Mouse (Mus musculus) lung, postnatal 0 days (tissue): ENCODE measurements around the gene Pramef8. TPM values are rescaled to one million over a fixed set of nuclear protein-coding genes. Genes with fewer than 3 reads are reported as not detected.
"Not testable (repeated sequence)": the region's sequence is repeated elsewhere in the genome, so short reads cannot be mapped to it uniquely, and the experiment has no call there.

ENCODE experiments used
- ATAC-seq: fragments of 200-750 bp; cut with Nextera tagmentation; 2 replicates; pipeline ENCODE4 v1.8.0; 2017; ENCODE audit warnings: moderate library complexity
- DNase-seq: peaks from one replicate; pipeline ENCODE4 v3.0.0-alpha.2; 2016; ENCODE audit warnings: low spot score
- H3K27ac ChIP-seq: fragments of 300-500 bp; sonication (generic); 2 replicates; pipeline ENCODE4 v1.5.1; 2014; ENCODE audit warnings: antibody characterized with exemption, mild to moderate bottlenecking, low read length, mixed read lengths
- H3K27me3 ChIP-seq: fragments of 300-500 bp; sonication (generic); replicated peaks from 2 replicates; pipeline ENCODE4 v1.6.1; 2014; ENCODE audit warnings: low read length, mixed read lengths; ENCODE audit not compliant: insufficient read depth
- H3K36me3 ChIP-seq: fragments of 300-500 bp; sonication (generic); 2 replicates; pipeline ENCODE4 v1.6.1; 2014; ENCODE audit warnings: low read length, mixed read lengths; ENCODE audit not compliant: insufficient read depth
- H3K4me1 ChIP-seq: fragments of 300-500 bp; sonication (generic); 2 replicates; pipeline ENCODE4 v1.6.1; 2014; ENCODE audit warnings: antibody characterized with exemption, low read depth, low read length, mixed read lengths; ENCODE audit not compliant: insufficient read depth
- H3K4me2 ChIP-seq: fragments of 300-500 bp; sonication (generic); replicated peaks from 2 replicates; pipeline ENCODE4 v1.6.1; 2014; ENCODE audit warnings: low read depth, mild to moderate bottlenecking, low read length, moderate library complexity, mixed read lengths
- H3K4me3 ChIP-seq: fragments of 300-500 bp; sonication (generic); 2 replicates; pipeline ENCODE4 v1.5.1; 2014; ENCODE audit warnings: low read depth, low read length
- H3K9ac ChIP-seq: fragments of 300-500 bp; sonication (generic); replicated peaks from 2 replicates; pipeline ENCODE4 v1.6.1; 2014; ENCODE audit warnings: low read depth, mild to moderate bottlenecking
- H3K9me3 ChIP-seq: fragments of 300-500 bp; sonication (generic); 2 replicates; pipeline ENCODE4 v1.6.1; 2016; ENCODE audit warnings: low read length, mixed read lengths
- CTCF ChIP-seq: IDR thresholded peaks from 2 replicates; pipeline ENCODE4 v1.5.1; 2016; ENCODE audit warnings: antibody characterized with exemption, mild to moderate bottlenecking
- EP300 ChIP-seq: IDR thresholded peaks from 2 replicates; pipeline ENCODE4 v1.6.1; 2016; ENCODE audit warnings: antibody characterized with exemption, mild to moderate bottlenecking, control low read depth
- WGBS: fragments of 180-500 bp; shearing (Covaris S2); extraction: QIAGEN DNeasy Blood & Tissue Kit; methylation state at CpG from one replicate; pipeline ENCODE4 v1.1.7; 2014; 5-methylcytosine and 5-hydroxymethylcytosine counted together
- polyA plus RNA-seq: library from polyadenylated mRNA; unstranded; fragments of >200 nt; fragmentation: Nextera tagmentation; extraction: Ambion mirVana; gene quantifications from 2 replicates; pipeline ENCODE4 v1.2.1, GENCODE M21; 2015

Pramef8 gene
- polyA plus RNA-seq, 1 experiment from 2014 or later = 9.2 TPM

DNA sequence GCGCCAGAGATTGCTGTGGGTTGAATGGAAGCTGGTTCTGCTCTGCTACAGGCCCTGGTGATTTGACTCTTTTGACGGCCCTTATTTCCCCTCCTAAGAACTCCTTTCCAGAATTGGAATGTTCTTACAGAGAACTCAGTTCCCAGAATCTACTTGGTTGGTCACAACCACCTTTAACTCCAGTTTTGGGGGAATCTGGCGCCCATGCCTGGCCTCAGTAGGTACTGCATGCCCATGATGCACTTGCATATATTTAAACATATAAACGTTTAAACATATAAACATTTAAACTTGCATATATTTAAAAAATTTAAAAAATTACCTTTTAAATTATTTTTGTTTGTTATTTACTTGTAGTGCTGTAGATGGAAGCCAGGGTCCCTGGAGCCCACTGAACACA, 28.6 kb upstream of the Pramef8 start:
- Histone ChIP-seq H3K4me1 (no peaks in the 10 kb centered on the region), H3K9me3 (no peaks in the 10 kb centered on the region), H3K9ac (no peak overlapping the region), H3K27me3 (no peaks in the 10 kb centered on the region), H3K36me3 (no peaks in the 10 kb centered on the region), H3K4me3 (no peak overlapping the region), H3K27ac (no peak overlapping the region), H3K4me2 (no peak overlapping the region)
- WGBS = 36% methylated on average over 4 of the region's 4 CpGs
- ATAC-seq = no peak
- DNase-seq = no peak
- TF ChIP-seq CTCF (peak; percentile 52), EP300 (no peak)

GRCm38 (mm10) chr4:143388955-143389702, 23.1 kb upstream of the Pramef8 start:
- Histone ChIP-seq H3K9me3 (no peaks in the 10 kb centered on the region), H3K9ac (no peak overlapping the region), H3K36me3 (no peaks in the 10 kb centered on the region), H3K4me3 (peak overlapping the region; percentile 30), H3K4me2 (peak overlapping the region; percentile 53), H3K27me3 (no peaks in the 10 kb centered on the region), H3K27ac (no peak overlapping the region), H3K4me1 (no peaks in the 10 kb centered on the region)
- DNase-seq (peak; percentile 62), ATAC-seq (peak; percentile 79)
- TF ChIP-seq CTCF (peak; percentile 59), EP300 (no peak)
- WGBS = 8% methylated on average over 34 of the region's 43 CpGs

- no peaks in the 10 kb centered on the region for H3K4me1 ChIP-seq
- ATAC-seq (no peak), DNase-seq (no peak)
- WGBS = 79% methylated on average over 26 of the region's 26 CpGs
- H3K27me3 ChIP-seq = no peaks in the 10 kb centered on the region
- H3K36me3 ChIP-seq = no peaks in the 10 kb centered on the region
- no peak within 1 kb of the TSS for H3K4me2 ChIP-seq
- H3K9me3 ChIP-seq = no peaks in the 10 kb centered on the region
- no peak within 1 kb of the TSS for H3K27ac ChIP-seq
- H3K9ac ChIP-seq = no peak within 1 kb of the TSS
- TF ChIP-seq EP300 (no peak), CTCF (no peak)
- H3K4me3 ChIP-seq = no peak within 1 kb of the TSS
These were observed 18.0 kb upstream of the Pramef8 start, which contains the start of gene Pramel1 for GRCm38 (mm10) chr4:143394181-143394580. Pramel1 (plus strand) TSS chr4:143394428.

GRCm38 (mm10) chr4:143411566-143412218, 534 bp upstream of the Pramef8 start:
- Histone ChIP-seq H3K27ac (peak overlapping the region; percentile 90), H3K4me2 (peak overlapping the region; percentile 48), H3K9ac (peak overlapping the region; percentile 62)

DNA sequence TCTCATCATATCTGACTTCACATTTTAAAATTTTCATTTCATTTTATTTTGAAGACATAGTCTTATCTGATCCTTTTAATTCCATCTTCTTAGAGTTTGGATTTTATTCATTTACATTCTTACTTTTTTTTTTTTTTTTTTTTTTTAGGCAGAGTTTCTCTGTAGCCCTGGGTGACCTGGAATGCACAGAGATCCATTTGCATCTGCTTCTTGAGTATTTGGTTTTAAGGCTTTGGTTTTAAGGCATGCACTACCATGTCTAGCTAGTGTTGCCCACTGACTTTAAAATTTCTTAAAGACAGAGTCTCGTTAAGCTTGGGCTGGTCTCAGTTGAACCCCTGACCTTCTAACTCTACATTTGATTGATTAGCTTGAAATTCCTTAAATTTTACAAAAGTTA, 1.4 kb downstream of the Pramef8 start:
- Histone ChIP-seq H3K27me3 (no peaks in the 10 kb centered on the region), H3K4me3 (no peak overlapping the region), H3K9me3 (no peaks in the 10 kb centered on the region), H3K9ac (no peak overlapping the region), H3K4me1 (peaks cover 5% of the 10 kb centered on the region; the same call in 1 of the 2 replicates), H3K36me3 (peaks cover 29% of the 10 kb centered on the region), H3K27ac (no peak overlapping the region), H3K4me2 (no peak overlapping the region)
- ATAC-seq (no peak), DNase-seq (no peak)
- 95% methylated on average over 1 of the region's 1 CpGs for WGBS
- TF ChIP-seq CTCF (no peak), EP300 (no peak)

More at GRCm38 (mm10) chr4:143411566-143412218, 534 bp upstream of the Pramef8 start:
- no peak for TF ChIP-seq CTCF
- TF ChIP-seq EP300 = no peak
- peak overlapping the region; percentile 65 for H3K4me3 ChIP-seq
- peaks cover 10% of the 10 kb centered on the region; the same call in 1 of the 2 replicates for H3K36me3 ChIP-seq
- 65% methylated on average over 5 of the region's 5 CpGs for WGBS
- no peaks in the 10 kb centered on the region for H3K27me3 ChIP-seq
- peak; percentile 57 for DNase-seq
- ATAC-seq = no peak
- H3K4me1 ChIP-seq = peaks cover 5% of the 10 kb centered on the region; the same call in 1 of the 2 replicates
- no peaks in the 10 kb centered on the region for H3K9me3 ChIP-seq

GRCm38 (mm10) chr4:143414121-143414520, 1.9 kb downstream of the Pramef8 start:
- no peak overlapping the region for H3K4me2 ChIP-seq
- H3K9ac ChIP-seq = no peak overlapping the region
- ATAC-seq (no peak), DNase-seq (no peak)
- H3K27ac ChIP-seq = no peak overlapping the region
- peaks cover 33% of the 10 kb centered on the region for H3K36me3 ChIP-seq
- WGBS = 94% methylated on average over 3 of the region's 3 CpGs
- no peak for TF ChIP-seq CTCF
- no peak for TF ChIP-seq EP300
- H3K27me3 ChIP-seq = no peaks in the 10 kb centered on the region
- H3K4me1 ChIP-seq = peaks cover 5% of the 10 kb centered on the region; the same call in 1 of the 2 replicates
- H3K9me3 ChIP-seq = no peaks in the 10 kb centered on the region
- H3K4me3 ChIP-seq = no peak overlapping the region

- not testable (repeated sequence) for H3K4me3 ChIP-seq, H3K27me3 ChIP-seq, DNase-seq, H3K4me1 ChIP-seq, H3K36me3 ChIP-seq, H3K9me3 ChIP-seq, H3K27ac ChIP-seq, H3K9ac ChIP-seq, H3K4me2 ChIP-seq
- ATAC-seq = peak; percentile 33; the same call in 1 of the 2 replicates
- WGBS = 61% methylated on average over 5 of the region's 5 CpGs
These were observed 14.5 kb downstream of the Pramef8 start for GRCm38 (mm10) chr4:143426770-143427169.
